Comparison of ENCODE assay signal across 14 mouse cellular contexts in the genomic region with DNA sequence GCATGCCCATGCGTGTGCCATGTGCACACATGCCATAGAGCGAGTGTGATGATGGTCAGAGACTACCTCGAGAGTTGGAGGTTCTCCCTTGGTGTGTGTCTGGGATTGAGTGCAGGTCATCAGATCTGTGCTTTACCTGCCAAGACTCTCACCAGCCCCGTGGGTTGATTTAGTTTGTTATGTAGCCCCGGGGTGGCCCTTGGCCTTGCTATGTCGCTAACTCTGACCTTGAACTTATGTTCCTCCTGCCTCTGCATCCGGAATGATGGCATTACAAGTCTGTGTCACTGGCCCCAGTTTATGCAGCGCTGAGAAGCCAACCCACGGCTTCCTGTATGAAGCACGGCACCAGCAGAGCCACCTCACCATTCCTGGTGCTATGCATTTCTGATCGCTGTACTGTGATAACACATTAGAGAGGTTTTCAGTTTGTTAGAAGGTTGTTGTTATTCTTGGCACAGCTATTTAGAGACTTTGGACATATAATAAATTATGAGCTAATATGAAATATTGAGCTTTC. TPM values are rescaled to one million over a fixed set of nuclear protein-coding genes. Genes with fewer than 3 reads are reported as not detected.
"Had no signal": no experiment of that assay in that cellular context is flagged by ENCODE, and none has a peak within 500 bp of the region (broad histone marks: within the 10 kb centered on the region; RNA-seq: fewer than 3 reads in every experiment).

No protein-coding gene starts in this region.

- ATAC-seq: liver, embryonic 12.5 days; midbrain, embryonic 16.5 days had no signal

- H3K4me2 ChIP-seq: kidney, embryonic 15.5 days; limb, embryonic 15.5 days; liver, embryonic 12.5 days; lung, embryonic 14.5 days; midbrain, embryonic 12.5 days; neural tube, embryonic 15.5 days had no signal

- DNase-seq: kidney, adult 2 months; kidney, postnatal 14 days; lung, embryonic 14.5 days; lung, postnatal 10 days; lung, postnatal 4 days; right cerebral cortex, adult 18-20 months had no signal

- H3K4me3 ChIP-seq: kidney, embryonic 15.5 days; limb, embryonic 15.5 days; liver, embryonic 12.5 days; midbrain, embryonic 12.5 days; neural tube, embryonic 15.5 days had no signal

- H3K36me3 ChIP-seq: liver, embryonic 12.5 days; midbrain, embryonic 12.5 days; neural tube, embryonic 15.5 days had no signal

- H3K9me3 ChIP-seq: kidney, embryonic 15.5 days; limb, embryonic 15.5 days; liver, embryonic 12.5 days; neural tube, embryonic 15.5 days had no signal

- H3K27me3 ChIP-seq: kidney, embryonic 15.5 days; limb, embryonic 15.5 days; liver, embryonic 12.5 days; midbrain, embryonic 12.5 days; neural tube, embryonic 15.5 days had no signal

- H3K4me1 ChIP-seq: kidney, embryonic 15.5 days; limb, embryonic 15.5 days; liver, embryonic 12.5 days; midbrain, embryonic 12.5 days; neural tube, embryonic 15.5 days had no signal

RNA-seq across cellular contexts. Expression of gene Nsun7, which starts 34.5 kb away (rescaled TPM):
- total RNA-seq: megakaryocyte-erythroid progenitor cell, adult 5-6 weeks had no signal
- polyA plus RNA-seq: large intestine, adult 2 months had no signal
